ENCODE assay signal across 10 mouse cellular contexts in the genomic region with DNA sequence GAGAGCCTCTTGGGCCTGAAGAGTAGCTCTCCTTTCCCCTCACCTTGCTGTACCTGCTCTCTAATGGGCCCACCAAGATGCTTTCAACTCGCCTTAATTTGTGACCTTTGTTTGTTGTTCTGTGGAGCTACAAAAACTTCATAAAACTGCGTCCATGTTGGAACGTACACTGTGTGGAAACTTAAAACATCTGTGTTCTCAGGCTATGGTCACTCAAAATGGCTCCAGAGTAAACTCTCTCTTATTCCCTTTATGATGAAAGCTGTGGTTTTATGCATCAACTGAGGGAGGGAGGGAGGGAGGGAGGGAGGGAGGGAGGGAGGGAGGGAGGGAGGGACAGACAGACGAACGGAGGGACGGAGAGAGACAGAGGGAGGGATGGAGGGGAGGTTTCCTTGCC. TPM values are rescaled to one million over a fixed set of nuclear protein-coding genes. Genes with fewer than 3 reads are reported as not detected.
DNase-seq lines count a peak whose midpoint lies in the region; ATAC-seq and TF ChIP-seq lines count a peak whose summit lies in the region.
"Had no signal": no experiment of that assay in that cellular context is flagged by ENCODE, and none has a peak within 500 bp of the region (broad histone marks: within the 10 kb centered on the region; RNA-seq: fewer than 3 reads in every experiment).

No protein-coding gene starts in this region.

- H3K4me2 ChIP-seq in kidney, embryonic 15.5 days, result no peak overlapping the region
- H3K4me2 ChIP-seq: liver, embryonic 12.5 days had no signal

- WGBS in kidney, embryonic 15.5 days, result 39% methylated on average over 6 of the region's 6 CpGs

- intact Hi-C loops in gastrocnemius, adult 2 months (cut with DNase I), result no loop called here
- intact Hi-C loops in left cerebral cortex, postnatal 4 days (cut with DNase I), result no loop called here

- no peaks in the 10 kb centered on the region for H3K27me3 ChIP-seq in kidney, embryonic 15.5 days
- H3K27me3 ChIP-seq in testis, adult 2 months (ENCODE audit: control insufficient read depth, insufficient read depth, low read length), result no peaks in the 10 kb centered on the region
- H3K27me3 ChIP-seq: liver, embryonic 12.5 days had no signal

- H3K27ac ChIP-seq in gastrocnemius, adult 2 months, result peak overlapping the region; percentile 91
- H3K27ac ChIP-seq in kidney, embryonic 15.5 days, result peak overlapping the region; percentile 93
- peak overlapping the region; percentile 55; the same call in 1 of the 2 replicates for H3K27ac ChIP-seq in testis, adult 2 months (ENCODE audit: control insufficient read depth, insufficient read depth, low read depth, low read length)
- H3K27ac ChIP-seq: liver, embryonic 12.5 days had no signal

- peaks cover 80% of the 10 kb centered on the region for H3K4me1 ChIP-seq in kidney, embryonic 15.5 days
- peaks cover 2% of the 10 kb centered on the region; the same call in 1 of the 2 replicates for H3K4me1 ChIP-seq in testis, adult 2 months (ENCODE audit: control insufficient read depth, insufficient read depth, low read length)

- no peak overlapping the region for H3K4me3 ChIP-seq in gastrocnemius, adult 2 months
- H3K4me3 ChIP-seq in kidney, embryonic 15.5 days (replicated peaks), result no peak overlapping the region
- no peak overlapping the region for H3K4me3 ChIP-seq in testis, adult 2 months (ENCODE audit: control insufficient read depth, low read depth, low read length)
- H3K4me3 ChIP-seq: liver, embryonic 12.5 days; megakaryocyte, embryonic 14.5 days had no signal

- no peak overlapping the region for H3K9ac ChIP-seq in kidney, embryonic 15.5 days
- H3K9ac ChIP-seq: liver, embryonic 12.5 days had no signal

- no peaks in the 10 kb centered on the region for H3K9me3 ChIP-seq in kidney, embryonic 15.5 days (replicated peaks)
- H3K9me3 ChIP-seq: liver, embryonic 12.5 days; megakaryocyte, embryonic 14.5 days had no signal

- no peak for ATAC-seq in kidney, embryonic 15.5 days (replicated peaks; ENCODE audit: low FRiP score)
- ATAC-seq: liver, embryonic 12.5 days had no signal

- H3K36me3 ChIP-seq in kidney, embryonic 15.5 days, result 0 out of 2 replicates have a peak, but pooled peaks cover 3% of the 10 kb centered on the region
- H3K36me3 ChIP-seq in testis, adult 2 months (ENCODE audit: control insufficient read depth, insufficient read depth, low read length), result no peaks in the 10 kb centered on the region
- H3K36me3 ChIP-seq: liver, embryonic 12.5 days had no signal

- TF ChIP-seq POLR2A in testis, adult 2 months (IDR thresholded peaks at IDR 0.05; ENCODE audit: control insufficient read depth, low read depth, low read length), result no peak

- TF ChIP-seq CTCF in gastrocnemius, adult 2 months (IDR thresholded peaks at IDR 0.05), result no peak
- no peak for TF ChIP-seq CTCF in testis, adult 2 months (IDR thresholded peaks at IDR 0.05; ENCODE audit: control insufficient read depth, insufficient read depth, insufficient replicate concordance, low read depth, low read length)

- no peak for DNase-seq in gastrocnemius, adult 2 months
- DNase-seq in gastrocnemius, adult 8-10 months (ENCODE audit: low spot score in 2 of 2), result no peak
- DNase-seq in kidney, adult 18-20 months, result no peak
- DNase-seq in testis, postnatal 10 days (ENCODE audit: low spot score), result no peak
- DNase-seq in frontal cortex, postnatal 14 days (ENCODE audit: low spot score in 2 of 2), result no peak
- DNase-seq in left cerebral cortex, postnatal 4 days, result no peak

RNA-seq across cellular contexts. Expression of a gene that starts 35.7 kb away (rescaled TPM):
- 10 to 100 TPM; 50.9 to 66.3 TPM for total RNA-seq in gastrocnemius, adult 2 months (2021)
- 10 to 100 TPM; 50.0 to 66.3 (median 54.8) TPM for total RNA-seq in gastrocnemius, adult 8-10 months (2022)
- 20.3 and 20.7 TPM in 2 replicates for polyA plus RNA-seq in kidney, embryonic 15.5 days (2015; fragmentation: Nextera tagmentation; extraction: Ambion mirVana)
- 5.9 and 7.2 TPM in 2 replicates for polyA plus RNA-seq in testis, adult 2 months (2012; rRNA removed)
- total RNA-seq in left cerebral cortex, postnatal 4 days (2021), result 10 to 100 TPM; 50.6 to 52.0 TPM
